Mouse (Mus musculus) granulocyte monocyte progenitor cell, adult 5-6 weeks (primary cell): ENCODE measurements around the gene 1600014C10Rik. TPM values are rescaled to one million over a fixed set of nuclear protein-coding genes. Genes with fewer than 3 reads are reported as not detected.
A peak's percentile ranks its signal among the peaks of the same experiment; 100 is the strongest.

Experiments used
- ATAC-seq: replicated peaks from 2 replicates; pipeline ENCODE4 v1.8.0; 2016; ENCODE audit warnings: mild to moderate bottlenecking, moderate TSS enrichment, inconsistent platforms; ENCODE audit not compliant: poor library complexity, severe bottlenecking
- total RNA-seq, 2 experiments: library from RNA; stranded (forward) in 1 of 2; stranded (reverse) in 1 of 2; fragments of 200-712, 200-1000 nt in 1 of 2; fragments of >200 nt in 1 of 2; fragmentation: Nextera tagmentation in 1 of 2; gene quantifications; 2 replicates each; pipeline ENCODE4 v1.2.3; 2014 to 2017

The 1600014C10Rik gene
- total RNA-seq, 2 experiments from 2014 or later = 31.1 to 39.0 TPM

DNA sequence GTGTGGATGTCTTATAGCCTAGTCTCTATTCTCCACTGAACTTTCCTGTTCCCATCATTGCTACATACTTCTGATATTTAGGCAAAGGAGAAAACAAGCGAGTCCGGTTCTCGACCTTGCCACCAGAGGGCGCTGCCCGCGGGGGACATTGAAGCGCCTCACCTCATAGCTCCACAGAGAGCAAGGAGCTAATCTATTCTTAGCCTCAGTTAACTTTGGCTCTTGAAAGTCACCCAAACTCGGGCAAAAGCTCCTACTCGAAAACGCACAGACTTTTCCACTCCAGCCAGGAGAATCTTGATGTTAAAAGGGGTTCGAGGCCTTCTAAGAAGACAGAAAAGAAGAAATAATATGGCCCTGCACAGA, 438 bp upstream of the 1600014C10Rik start:
- peak; percentile 53 for ATAC-seq

GRCm38 (mm10) chr7:38183709-38184417, 846 bp downstream of the 1600014C10Rik start:
- peak; percentile 54 for ATAC-seq

GRCm38 (mm10) chr7:38184418-38184745, 1.4 kb downstream of the 1600014C10Rik start:
- ATAC-seq = no peak

DNA sequence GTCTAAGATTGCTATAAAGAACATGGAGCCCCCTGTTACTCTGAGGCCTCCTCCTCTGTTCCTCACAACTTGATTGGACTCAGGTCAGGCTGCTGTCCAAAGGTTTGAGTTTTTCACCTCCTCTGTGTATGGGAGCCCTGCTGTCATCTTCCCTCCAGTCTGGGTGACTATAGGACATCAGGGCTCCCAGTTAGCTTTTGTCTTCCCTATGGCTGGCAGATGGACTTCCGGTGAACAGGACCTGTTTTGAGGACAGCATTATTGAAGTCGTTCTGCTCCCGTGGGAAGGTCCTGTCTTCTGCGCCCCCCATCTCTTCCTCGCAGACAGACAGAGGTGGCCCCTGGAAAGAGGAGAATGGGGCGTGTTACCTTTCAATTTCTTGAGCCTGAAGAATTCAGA, 1.8 kb downstream of the 1600014C10Rik start:
- ATAC-seq = no peak

GRCm38 (mm10) chr7:38186861-38187260, 3.8 kb downstream of the 1600014C10Rik start:
- peak; percentile 36 for ATAC-seq

DNA sequence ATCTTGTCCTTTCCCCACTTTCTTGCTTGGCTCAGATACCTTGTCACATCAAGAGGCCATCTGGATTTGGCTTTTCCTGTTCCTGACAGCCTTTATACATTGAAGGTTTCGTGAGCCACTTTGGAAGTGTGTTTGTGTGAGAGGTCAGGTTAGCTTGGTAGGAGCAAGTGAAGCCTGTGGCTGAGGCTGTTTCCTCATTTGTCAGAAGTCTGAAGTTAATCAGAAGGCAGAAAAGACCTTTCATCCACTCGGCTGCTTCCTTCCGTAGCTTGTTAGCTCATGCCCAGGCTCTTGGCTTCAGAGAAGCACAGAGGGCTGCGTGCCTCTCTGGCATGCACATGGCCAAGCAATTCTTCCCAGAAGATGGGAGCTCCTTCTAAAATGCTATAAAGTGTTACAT, 4.8 kb downstream of the 1600014C10Rik start:
- 0 out of 2 replicates have a peak, but pooled peaks have one; percentile 8 for ATAC-seq

DNA sequence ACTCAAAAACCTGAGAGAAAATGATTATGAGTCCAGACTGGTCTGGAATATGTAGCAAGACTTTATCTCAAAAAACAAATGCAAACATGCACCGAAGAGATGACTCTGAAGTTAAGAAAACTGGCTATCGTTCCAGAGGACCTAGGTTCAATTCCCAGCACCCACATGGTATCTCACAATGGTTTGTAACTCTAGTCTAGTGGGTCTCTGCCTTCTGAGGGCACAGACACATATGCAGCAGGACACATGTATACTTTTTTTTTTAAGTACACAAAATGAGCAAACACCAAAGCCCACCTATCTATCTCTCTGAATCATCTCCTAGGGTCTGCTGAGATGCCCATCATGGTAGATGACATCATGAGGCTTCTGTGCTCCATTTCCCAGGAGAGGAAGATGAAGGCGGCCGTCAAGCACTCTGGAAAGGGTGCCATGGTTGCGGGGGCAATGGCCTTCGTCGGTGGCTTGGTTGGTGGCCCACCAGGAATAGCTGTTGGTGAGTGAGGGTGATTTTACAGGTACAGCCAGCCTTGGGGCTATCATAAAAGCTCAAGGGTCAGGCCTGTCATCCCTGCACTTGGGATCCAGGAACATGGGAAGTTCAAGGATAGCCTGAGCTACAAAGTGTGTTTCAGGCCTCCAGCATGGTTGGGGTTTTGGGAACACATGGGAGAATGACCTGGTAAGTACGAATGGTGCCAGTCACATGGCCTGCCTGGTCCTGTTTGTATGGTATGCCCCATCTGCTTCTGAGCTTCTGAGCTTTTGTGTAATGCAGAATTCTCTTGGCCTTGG, 5.5 kb downstream of the 1600014C10Rik start:
- no peak for ATAC-seq

GRCm38 (mm10) chr7:38189136-38189982, 6.3 kb downstream of the 1600014C10Rik start:
- ATAC-seq = peak; percentile 80

GRCm38 (mm10) chr7:38190056-38190835, 7.2 kb downstream of the 1600014C10Rik start:
- ATAC-seq = no peak

- ATAC-seq = no peak
Measured at GRCm38 (mm10) chr7:38191146-38191545, 8.1 kb downstream of the 1600014C10Rik start.

GRCm38 (mm10) chr7:38191571-38191970, 8.6 kb downstream of the 1600014C10Rik start:
- ATAC-seq = no peak

- ATAC-seq = peak; percentile 79
Measured at GRCm38 (mm10) chr7:38199907-38200605, 17.0 kb downstream of the 1600014C10Rik start.

GRCm38 (mm10) chr7:38200606-38201289, 17.7 kb downstream of the 1600014C10Rik start:
- ATAC-seq = peak; percentile 83

DNA sequence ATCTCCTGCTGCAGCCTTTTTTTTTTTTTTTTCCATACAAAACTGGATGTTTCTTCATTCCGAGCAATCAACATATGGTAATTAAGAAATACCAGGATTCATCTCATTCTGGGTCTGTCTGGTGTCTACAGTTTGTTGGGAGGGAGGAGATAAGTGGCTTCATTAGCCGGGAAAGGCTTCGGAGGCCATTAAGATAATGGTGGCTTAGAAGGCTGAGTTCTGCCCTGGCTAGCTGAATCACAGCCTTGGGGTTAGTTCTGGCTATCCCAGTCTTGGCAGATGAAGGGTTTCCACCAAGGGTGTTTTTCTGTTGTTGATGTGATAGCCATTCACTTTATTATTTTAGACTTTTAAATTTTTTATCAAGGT, 18.3 kb downstream of the 1600014C10Rik start:
- no peak for ATAC-seq

- ATAC-seq = no peak
Measured at GRCm38 (mm10) chr7:38204314-38204713, 21.3 kb downstream of the 1600014C10Rik start.

GRCm38 (mm10) chr7:38205801-38206200, 22.8 kb downstream of the 1600014C10Rik start:
- no peak for ATAC-seq

- no peak for ATAC-seq
Measured at GRCm38 (mm10) chr7:38206564-38206963, 23.5 kb downstream of the 1600014C10Rik start.

- ATAC-seq = no peak
Measured at GRCm38 (mm10) chr7:38208969-38209368, 26.0 kb downstream of the 1600014C10Rik start.
